8 mouse cellular contexts compared by ENCODE assay signal in genomic region chr14:20641438-20641875, GRCm38 (mm10). TPM values are rescaled to one million over a fixed set of nuclear protein-coding genes. Genes with fewer than 3 reads are reported as not detected.
DNase-seq lines count a peak whose midpoint lies in the region; ATAC-seq and TF ChIP-seq lines count a peak whose summit lies in the region.

No protein-coding gene starts in this region.

- peak overlapping the region; percentile 87 for H3K9ac ChIP-seq in hindbrain, embryonic 14.5 days
- H3K9ac ChIP-seq in midbrain, embryonic 16.5 days (ENCODE audit: low read depth, low read length), result peak overlapping the region; percentile 85

- H3K27ac ChIP-seq in hindbrain, embryonic 14.5 days, result peak overlapping the region; percentile 97
- H3K27ac ChIP-seq in midbrain, embryonic 16.5 days (ENCODE audit: low read length), result peak overlapping the region; percentile 94

- H3K4me2 ChIP-seq in hindbrain, embryonic 14.5 days (replicated peaks), result peak overlapping the region; percentile 89
- peak overlapping the region; percentile 74 for H3K4me2 ChIP-seq in midbrain, embryonic 16.5 days (ENCODE audit: low read length)

- no peak for TF ChIP-seq POLR2A in brain, embryonic 14.5 days (IDR thresholded peaks at IDR 0.05; ENCODE audit: borderline replicate concordance, extremely low read depth, insufficient read depth, insufficient read length, poor library complexity, severe bottlenecking)

- DNase-seq in kidney, postnatal 10 days, result peak; percentile 36
- DNase-seq in kidney, adult 11 months, result no peak
- peak; percentile 35 for DNase-seq in brain, embryonic 14.5 days (ENCODE audit: low read depth)
- DNase-seq in hindbrain, embryonic 14.5 days (ENCODE audit: low spot score), result no peak
- DNase-seq in right cerebral cortex, postnatal 10 days (ENCODE audit: low spot score in 2 of 2), result no peak
- no peak for DNase-seq in gastrocnemius, postnatal 10 days
- DNase-seq in right cerebral cortex, postnatal 36 days (ENCODE audit: low spot score in 2 of 2), result no peak

- no peaks in the 10 kb centered on the region for H3K36me3 ChIP-seq in hindbrain, embryonic 14.5 days (replicated peaks; ENCODE audit: control insufficient read depth, insufficient read depth)
- no peaks in the 10 kb centered on the region for H3K36me3 ChIP-seq in midbrain, embryonic 16.5 days (ENCODE audit: control insufficient read depth, insufficient read depth, low read length)

- no peaks in the 10 kb centered on the region for H3K27me3 ChIP-seq in hindbrain, embryonic 14.5 days (ENCODE audit: control insufficient read depth, insufficient read depth, low read length)
- H3K27me3 ChIP-seq in midbrain, embryonic 16.5 days (ENCODE audit: control insufficient read depth, insufficient read depth, low read depth, low read length), result no peaks in the 10 kb centered on the region

- no peak for TF ChIP-seq CTCF in brain, embryonic 14.5 days (IDR thresholded peaks at IDR 0.05; ENCODE audit: borderline replicate concordance, extremely low read depth, insufficient read depth, insufficient read length)

- no peaks in the 10 kb centered on the region for H3K9me3 ChIP-seq in hindbrain, embryonic 14.5 days (ENCODE audit: control insufficient read depth, low read length)
- H3K9me3 ChIP-seq in midbrain, embryonic 16.5 days (replicated peaks; ENCODE audit: control insufficient read depth, low read length, poor library complexity, severe bottlenecking), result no peaks in the 10 kb centered on the region

- H3K4me3 ChIP-seq in hindbrain, embryonic 14.5 days (replicated peaks; ENCODE audit: low read length), result peak overlapping the region; percentile 74
- H3K4me3 ChIP-seq in midbrain, embryonic 16.5 days (ENCODE audit: low read depth, low read length), result peak overlapping the region; percentile 89

- peaks cover 6% of the 10 kb centered on the region; the same call in 1 of the 2 replicates for H3K4me1 ChIP-seq in hindbrain, embryonic 14.5 days (replicated peaks; ENCODE audit: control insufficient read depth, insufficient read depth, low read length)
- H3K4me1 ChIP-seq in midbrain, embryonic 16.5 days (ENCODE audit: control insufficient read depth, insufficient read depth, low read length), result peaks cover 16% of the 10 kb centered on the region

- no peak for ATAC-seq in hindbrain, embryonic 14.5 days (ENCODE audit: low FRiP score)
- 0 out of 2 replicates have a peak, but pooled peaks have one; percentile 22 for ATAC-seq in midbrain, embryonic 16.5 days

- 13% methylated on average over 10 of the region's 10 CpGs for WGBS in hindbrain, embryonic 14.5 days
- WGBS in midbrain, embryonic 16.5 days, result 12% methylated on average over 10 of the region's 10 CpGs

RNA-seq across cellular contexts. Expression of gene Usp54, which starts 0.6 kb away (rescaled TPM):
- 25.1 and 30.3 TPM in 2 replicates for polyA plus RNA-seq in brain, embryonic 14.5 days (2012; rRNA removed)
- 13.1 and 13.2 TPM in 2 replicates for polyA plus RNA-seq in hindbrain, embryonic 14.5 days (2014; fragmentation: Nextera tagmentation; extraction: Ambion mirVana)
- 13.8 and 14.2 TPM in 2 replicates for polyA plus RNA-seq in midbrain, embryonic 16.5 days (2015; fragmentation: Nextera tagmentation; extraction: Ambion mirVana)
- total RNA-seq in gastrocnemius, postnatal 10 days (2021), result 1 to 10 TPM; 8.3 to 8.5 TPM

RNA-seq across cellular contexts. Expression of gene Myoz1, which starts 14.9 kb away (rescaled TPM):
- polyA plus RNA-seq in brain, embryonic 14.5 days (2012; rRNA removed), result 0.10 and 0.16 TPM in 2 replicates
- not detected in 2 replicates for polyA plus RNA-seq in hindbrain, embryonic 14.5 days (2014; fragmentation: Nextera tagmentation; extraction: Ambion mirVana)
- polyA plus RNA-seq in midbrain, embryonic 16.5 days (2015; fragmentation: Nextera tagmentation; extraction: Ambion mirVana), result 0.19 TPM in 1 of 2 replicates, not detected in the other
- 1,000 to 10,000 TPM; 1,648 to 1,795 TPM for total RNA-seq in gastrocnemius, postnatal 10 days (2021)

RNA-seq across cellular contexts. Expression of gene Synpo2l, which starts 26.7 kb away (rescaled TPM):
- polyA plus RNA-seq in brain, embryonic 14.5 days (2012; rRNA removed), result 0.23 and 0.27 TPM in 2 replicates
- 0.07 and 0.09 TPM in 2 replicates for polyA plus RNA-seq in hindbrain, embryonic 14.5 days (2014; fragmentation: Nextera tagmentation; extraction: Ambion mirVana)
- 0.16 and 0.24 TPM in 2 replicates for polyA plus RNA-seq in midbrain, embryonic 16.5 days (2015; fragmentation: Nextera tagmentation; extraction: Ambion mirVana)
- 100 to 1,000 TPM; 238 to 251 TPM for total RNA-seq in gastrocnemius, postnatal 10 days (2021)

RNA-seq across cellular contexts. Expression of gene Sec24c, which starts 32.7 kb away (rescaled TPM):
- 159 and 187 TPM in 2 replicates for polyA plus RNA-seq in brain, embryonic 14.5 days (2012; rRNA removed)
- polyA plus RNA-seq in hindbrain, embryonic 14.5 days (2014; fragmentation: Nextera tagmentation; extraction: Ambion mirVana), result 84.9 and 87.1 TPM in 2 replicates
- 89.9 and 92.9 TPM in 2 replicates for polyA plus RNA-seq in midbrain, embryonic 16.5 days (2015; fragmentation: Nextera tagmentation; extraction: Ambion mirVana)
- 10 to 100 TPM; 60.5 to 72.0 TPM for total RNA-seq in gastrocnemius, postnatal 10 days (2021)

RNA-seq across cellular contexts. Expression of gene Fut11, which starts 53.3 kb away (rescaled TPM):
- polyA plus RNA-seq in brain, embryonic 14.5 days (2012; rRNA removed), result 21.1 and 24.7 TPM in 2 replicates
- 25.1 and 31.8 TPM in 2 replicates for polyA plus RNA-seq in hindbrain, embryonic 14.5 days (2014; fragmentation: Nextera tagmentation; extraction: Ambion mirVana)
- polyA plus RNA-seq in midbrain, embryonic 16.5 days (2015; fragmentation: Nextera tagmentation; extraction: Ambion mirVana), result 25.5 and 27.2 TPM in 2 replicates
- total RNA-seq in gastrocnemius, postnatal 10 days (2021), result 10 to 100 TPM in 1 of 2 experiments, 1 to 10 TPM in 1; 9.5 to 11.5 TPM

Comparison
In these comparisons a context has a peak if more than half of its experiments do, and no peak if none do; other contexts are left out.
1. DNase-seq: peak in kidney, postnatal 10 days (single experiment) and brain, embryonic 14.5 days (single experiment); none in kidney, adult 11 months (single experiment), hindbrain, embryonic 14.5 days (single experiment), right cerebral cortex, postnatal 10 days (0 of 2), gastrocnemius, postnatal 10 days (single experiment) and right cerebral cortex, postnatal 36 days (0 of 2).